Mouse (Mus musculus): ENCODE results near the gene Scrn2.

Gene Scrn2

GRCm38 (mm10) chr11:97017696-97018582, 11.8 kb upstream of the Scrn2 start:
- no peak for DNase-seq (ENCODE audit: low spot score in 2 of 2)

- no peak for DNase-seq (ENCODE audit: low spot score in 2 of 2)
Measured at GRCm38 (mm10) chr11:97018583-97019344, 11.0 kb upstream of the Scrn2 start.

GRCm38 (mm10) chr11:97019345-97019708, 10.4 kb upstream of the Scrn2 start:
- DNase-seq (ENCODE audit: low spot score in 2 of 2) = no peak

- no peak for DNase-seq (ENCODE audit: low spot score in 2 of 2)
Measured at GRCm38 (mm10) chr11:97021121-97021765, 8.5 kb upstream of the Scrn2 start.

GRCm38 (mm10) chr11:97021873-97022484, 7.8 kb upstream of the Scrn2 start:
- DNase-seq (ENCODE audit: low spot score in 2 of 2) = peak; percentile 54 to 73

- DNase-seq (ENCODE audit: low spot score in 2 of 2) = no peak
Measured at GRCm38 (mm10) chr11:97024977-97025376, 4.8 kb upstream of the Scrn2 start.

- peak; percentile 80 to 90 for DNase-seq (ENCODE audit: low spot score in 2 of 2)
Measured at GRCm38 (mm10) chr11:97025721-97026344, 3.9 kb upstream of the Scrn2 start.

- no peak for DNase-seq (ENCODE audit: low spot score in 2 of 2)
Measured at GRCm38 (mm10) chr11:97030426-97030825, 688 bp downstream of the Scrn2 start.

- DNase-seq (ENCODE audit: low spot score in 2 of 2) = no peak
Measured at GRCm38 (mm10) chr11:97031977-97032376, 2.2 kb downstream of the Scrn2 start.

GRCm38 (mm10) chr11:97032499-97032898, 2.8 kb downstream of the Scrn2 start:
- no peak for DNase-seq (ENCODE audit: low spot score in 2 of 2)

GRCm38 (mm10) chr11:97033781-97034180, 4.0 kb downstream of the Scrn2 start:
- DNase-seq (ENCODE audit: low spot score in 2 of 2) = no peak

GRCm38 (mm10) chr11:97036141-97036540, 6.4 kb downstream of the Scrn2 start:
- DNase-seq (ENCODE audit: low spot score in 2 of 2) = no peak

GRCm38 (mm10) chr11:97038881-97039280, 9.1 kb downstream of the Scrn2 start:
- DNase-seq (ENCODE audit: low spot score in 2 of 2) = no peak

GRCm38 (mm10) chr11:97040301-97041021, 10.7 kb downstream of the Scrn2 start:
- no peak for DNase-seq (ENCODE audit: low spot score in 2 of 2)

GRCm38 (mm10) chr11:97041022-97041899, 11.5 kb downstream of the Scrn2 start, which contains the start of the genes Lrrc46 and Mrpl10:
TSS of gene Lrrc46 (minus strand) at chr11:97041407.
TSS of gene Mrpl10 (plus strand) at chr11:97041560.
- DNase-seq (ENCODE audit: low spot score in 2 of 2) = peak; percentile 77 to 87

GRCm38 (mm10) chr11:97044902-97045301, 15.2 kb downstream of the Scrn2 start:
- DNase-seq (ENCODE audit: low spot score in 2 of 2) = no peak

- no peak for DNase-seq (ENCODE audit: low spot score in 2 of 2)
Measured at GRCm38 (mm10) chr11:97045861-97046260, 16.1 kb downstream of the Scrn2 start.

GRCm38 (mm10) chr11:97048090-97048650, 18.4 kb downstream of the Scrn2 start:
- DNase-seq (ENCODE audit: low spot score in 2 of 2) = no peak

GRCm38 (mm10) chr11:97049492-97050085, 19.9 kb downstream of the Scrn2 start:
- no peak for DNase-seq (ENCODE audit: low spot score in 2 of 2)

Data from cerebellum, postnatal 4 days (tissue).